Mouse (Mus musculus) cerebellum, adult 2 months (tissue): ENCODE results near the gene Wdr25. TPM values are rescaled to one million over a fixed set of nuclear protein-coding genes. Genes with fewer than 3 reads are reported as not detected.
A peak's percentile ranks its signal among the peaks of the same experiment; 100 is the strongest.
"Not testable (repeated sequence)": the region's sequence is repeated elsewhere in the genome, so short reads cannot be mapped to it uniquely, and the experiment has no call there.

Source experiments
- DNase-seq, 2 experiments: peaks; one replicate each; pipeline ENCODE4 v3.0.0; 2021
- H3K27ac ChIP-seq: fragments of 200-500 bp; 2 replicates; pipeline ENCODE4 v1.5.1; 2012; ENCODE audit warnings: low read length, control low read depth, inconsistent platforms; ENCODE audit not compliant: insufficient read depth
- H3K27me3 ChIP-seq: fragments of 200-500 bp; 2 replicates; pipeline ENCODE4 v1.6.1; 2012; ENCODE audit warnings: inconsistent platforms, mild to moderate bottlenecking, low read length, moderate library complexity; ENCODE audit not compliant: control insufficient read depth, insufficient read depth
- H3K4me1 ChIP-seq: fragments of 200-500 bp; 2 replicates; pipeline ENCODE4 v1.6.1; 2011; ENCODE audit warnings: low read length; ENCODE audit not compliant: control insufficient read depth, insufficient read depth
- H3K4me3 ChIP-seq: fragments of 200-500 bp; replicated peaks from 2 replicates; pipeline ENCODE3; 2011; ENCODE audit warnings: mild to moderate bottlenecking, low read depth, low read length, control low read depth; ENCODE audit not compliant: insufficient read depth
- CTCF ChIP-seq: fragments of 200-500 bp; IDR thresholded peaks from 2 replicates; pipeline ENCODE4 v1.5.1; 2011; ENCODE audit warnings: low read depth, mild to moderate bottlenecking, control low read depth, low read length, moderate library complexity, borderline replicate concordance; ENCODE audit not compliant: insufficient read depth
- POLR2A ChIP-seq: fragments of 200-500 bp; IDR thresholded peaks from 2 replicates; pipeline ENCODE4 v1.6.1; 2011; ENCODE audit warnings: low read length, control low read depth, borderline replicate concordance; ENCODE audit not compliant: insufficient read depth
- WGBS: fragments of 180-500 bp; shearing (Covaris S2); methylation state at CpG from one replicate; pipeline ENCODE4 v1.1.7; 2018; 5-methylcytosine and 5-hydroxymethylcytosine counted together
- polyA plus RNA-seq: library from polyadenylated mRNA; depleted of rRNA; stranded (reverse); fragments of >200 nt; gene quantifications from 2 replicates; pipeline ENCODE4 v1.2.3, GENCODE M21; 2012; rRNA removed

The Wdr25 gene
- 14.6 and 16.0 TPM in 2 replicates for polyA plus RNA-seq

DNA sequence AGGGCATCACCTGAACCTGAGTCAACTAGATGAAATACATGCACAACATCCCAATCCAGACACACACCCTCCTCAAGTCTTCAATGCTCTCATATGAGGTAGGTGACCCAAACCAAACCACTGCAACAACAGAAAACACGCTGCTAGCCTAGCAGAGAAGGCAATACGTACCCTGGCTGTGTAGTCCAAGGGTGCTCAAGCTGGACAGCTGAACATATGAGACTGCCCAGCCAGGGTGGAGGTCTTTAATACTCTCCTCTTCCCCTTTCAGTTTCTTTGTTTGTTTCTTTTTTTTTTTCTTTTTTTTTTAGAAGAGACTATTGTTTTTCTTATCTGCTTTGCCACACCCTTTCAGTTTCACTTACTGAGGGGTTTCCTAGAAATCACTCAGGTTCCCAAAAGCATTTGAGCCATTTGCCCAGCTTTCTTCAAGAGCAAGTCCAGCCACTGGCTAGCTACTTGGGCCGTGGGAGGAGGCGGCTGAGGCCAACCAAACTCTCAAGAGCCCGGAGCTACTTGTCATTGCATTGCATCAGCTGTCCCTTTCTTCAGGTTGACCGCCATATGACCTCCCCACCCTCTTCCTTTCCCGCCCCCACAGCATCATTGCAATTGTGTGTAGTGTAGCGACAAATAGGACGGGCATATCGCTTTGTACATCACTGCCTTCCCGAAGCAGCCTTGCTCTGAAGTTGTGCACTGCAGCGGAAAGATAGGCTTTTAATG is at the start of gene Wdr25:
Gene Wdr25, plus strand, starts transcription at position 643 of the 726 bp plus-strand sequence.
- DNase-seq, result no peak
- 20% methylated on average over 12 of the region's 12 CpGs for WGBS
- TF ChIP-seq CTCF (no peak), POLR2A (no peak)
- Histone ChIP-seq H3K27ac (no peak within 1 kb of the TSS; the same call in 1 of the 2 replicates), H3K4me1 (peaks cover 4% of the 10 kb centered on the region), H3K4me3 (peak within 1 kb of the TSS; percentile 71), H3K27me3 (no peaks in the 10 kb centered on the region)

DNA sequence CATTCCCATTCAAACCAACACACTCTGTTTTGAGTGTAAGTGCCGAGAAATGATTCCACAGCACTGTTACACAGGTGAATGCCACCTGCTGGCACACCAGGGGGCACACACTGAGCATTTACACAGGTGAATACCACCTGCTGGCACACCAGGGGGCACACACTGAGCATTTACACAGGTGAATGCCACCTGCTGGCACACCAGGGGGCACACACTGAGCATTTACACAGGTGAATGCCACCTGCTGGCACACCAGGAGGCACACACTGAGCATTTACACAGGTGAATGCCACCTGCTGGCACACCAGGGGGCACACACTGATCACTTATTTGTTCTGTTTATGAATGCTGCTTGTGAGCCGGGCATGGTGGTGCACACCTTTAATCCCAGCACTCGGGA is 45.4 kb upstream of the Wdr25 start:
- H3K27me3 ChIP-seq, H3K4me3 ChIP-seq, H3K4me1 ChIP-seq, DNase-seq, H3K27ac ChIP-seq: not testable (repeated sequence)
- 88% methylated on average over 3 of the region's 3 CpGs for WGBS

DNA sequence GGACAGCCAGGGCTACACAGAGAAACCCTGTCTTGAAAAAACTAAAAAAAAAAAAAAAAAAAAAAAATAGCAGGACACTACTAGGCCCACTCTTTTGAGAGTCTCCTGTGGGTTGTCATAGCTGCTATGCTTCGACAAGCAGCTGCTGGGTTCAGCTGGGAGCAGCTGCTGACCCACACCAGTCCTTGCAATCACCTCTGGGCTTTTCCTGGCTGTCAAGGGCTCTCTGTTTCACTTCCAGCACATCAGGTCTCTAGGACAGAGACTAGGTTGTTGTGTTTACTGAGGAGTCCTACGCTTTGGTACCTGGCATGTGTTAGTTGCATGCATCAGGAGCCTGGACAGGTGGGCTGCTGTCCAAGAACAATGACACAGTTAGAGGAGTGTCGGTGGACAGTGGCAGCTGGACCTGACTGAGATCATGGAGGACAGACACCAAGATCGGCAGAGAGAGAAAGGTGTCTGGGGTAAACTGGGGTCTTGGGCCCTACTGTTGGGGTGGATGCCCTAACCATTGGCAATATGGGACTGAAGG is 43.9 kb upstream of the Wdr25 start:
- Histone ChIP-seq H3K27ac (no peak overlapping the region), H3K4me1 (no peaks in the 10 kb centered on the region; the same call in 1 of the 2 replicates), H3K4me3 (no peak overlapping the region), H3K27me3 (no peaks in the 10 kb centered on the region)
- 58% methylated on average over 4 of the region's 4 CpGs for WGBS
- DNase-seq, result no peak
- no peak for TF ChIP-seq POLR2A
- no peak for TF ChIP-seq CTCF

DNA sequence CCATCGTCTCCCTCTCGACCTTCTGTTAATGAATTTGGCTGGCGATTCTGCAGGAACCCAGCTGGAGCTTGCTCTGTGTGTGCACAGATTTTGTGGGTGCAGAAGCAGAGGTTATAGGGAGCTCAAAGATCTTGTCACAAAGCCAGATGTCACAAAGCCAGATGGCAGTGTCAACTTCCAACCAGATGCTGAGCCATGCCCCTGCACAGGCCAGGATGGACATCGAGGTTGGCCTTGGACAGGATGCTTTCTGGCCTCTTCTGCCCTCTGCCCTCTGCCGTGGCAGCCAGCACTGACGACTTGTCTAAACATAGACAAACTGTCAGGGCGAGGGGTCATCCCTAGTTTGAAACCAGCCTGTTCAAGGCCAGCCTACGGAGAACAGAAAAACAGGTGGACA is 43.3 kb upstream of the Wdr25 start:
- no peaks in the 10 kb centered on the region; the same call in 1 of the 2 replicates for H3K4me1 ChIP-seq
- H3K27ac ChIP-seq, result no peak overlapping the region
- DNase-seq, result no peak
- 29% methylated on average over 8 of the region's 8 CpGs for WGBS
- TF ChIP-seq CTCF (no peak), POLR2A (no peak)
- H3K27me3 ChIP-seq, result no peaks in the 10 kb centered on the region
- H3K4me3 ChIP-seq, result no peak overlapping the region

DNA sequence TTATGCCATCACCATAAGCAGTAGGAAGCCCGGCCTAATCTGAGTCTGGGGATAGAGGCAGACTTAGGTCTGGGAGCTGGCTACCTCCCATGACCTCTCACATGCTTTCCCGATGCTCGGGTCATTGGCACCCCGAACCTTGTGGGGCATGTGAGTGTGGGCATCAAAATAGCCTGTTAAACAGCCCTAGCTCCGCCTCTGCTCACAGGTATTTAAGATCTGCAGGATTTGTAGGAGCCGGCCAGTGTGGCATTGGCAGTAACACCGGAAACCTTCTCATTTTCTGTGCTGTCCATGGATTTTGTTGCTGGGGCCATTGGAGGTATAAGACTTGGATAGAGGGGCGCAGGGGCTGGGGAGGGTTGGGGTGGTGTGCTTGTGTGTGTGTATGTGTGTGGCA is 42.5 kb upstream of the Wdr25 start:
- Histone ChIP-seq H3K4me3 (no peak overlapping the region), H3K27ac (no peak overlapping the region), H3K4me1 (no peaks in the 10 kb centered on the region; the same call in 1 of the 2 replicates), H3K27me3 (no peaks in the 10 kb centered on the region)
- no peak for TF ChIP-seq POLR2A
- no peak for TF ChIP-seq CTCF
- WGBS, result 78% methylated on average over 8 of the region's 8 CpGs
- no peak for DNase-seq

DNA sequence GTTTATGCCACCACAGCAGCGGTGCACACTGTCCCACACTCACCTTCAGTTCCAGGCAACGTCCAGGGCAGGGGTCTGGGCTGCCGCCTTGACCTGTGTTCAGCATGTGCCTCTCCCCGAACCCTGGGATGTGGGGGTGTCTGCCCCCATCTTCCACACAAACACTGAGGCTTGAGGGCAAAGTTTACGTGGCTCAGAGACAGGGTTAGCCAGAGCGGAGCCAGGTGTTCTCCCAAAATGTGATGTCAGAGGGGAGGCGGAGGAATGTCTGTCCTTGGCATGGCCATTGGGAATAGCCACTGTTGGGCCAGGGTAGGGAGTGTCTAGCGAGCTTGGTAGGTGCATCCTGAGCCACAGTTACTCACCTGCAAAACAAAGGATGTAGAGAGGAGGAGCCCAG is 40.6 kb upstream of the Wdr25 start:
- Histone ChIP-seq H3K27me3 (no peaks in the 10 kb centered on the region), H3K4me1 (no peaks in the 10 kb centered on the region; the same call in 1 of the 2 replicates), H3K27ac (no peak overlapping the region), H3K4me3 (no peak overlapping the region)
- DNase-seq, result no peak
- TF ChIP-seq POLR2A, result no peak
- TF ChIP-seq CTCF, result no peak
- WGBS, result 89% methylated on average over 8 of the region's 8 CpGs

DNA sequence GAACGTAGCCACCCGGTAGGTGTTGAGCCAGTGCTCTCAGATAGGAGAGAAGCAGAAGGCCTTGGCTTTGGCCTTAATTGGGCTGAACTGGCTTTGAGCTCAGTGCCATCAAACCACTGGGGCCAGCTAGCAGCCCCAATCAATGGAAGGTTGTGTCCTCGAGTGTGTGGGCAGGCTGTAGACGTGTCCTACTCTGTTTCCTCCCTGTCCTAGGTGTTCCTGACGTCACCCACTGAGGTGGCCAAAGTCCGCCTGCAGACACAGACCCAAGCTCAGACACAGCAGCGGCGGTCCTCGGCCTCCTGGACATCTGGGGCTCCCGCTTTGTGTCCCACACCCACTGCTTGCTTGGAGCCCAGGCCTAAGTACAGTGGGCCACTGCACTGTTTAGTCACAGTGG is 38.4 kb upstream of the Wdr25 start:
- H3K27me3 ChIP-seq, result no peaks in the 10 kb centered on the region
- H3K4me1 ChIP-seq, result no peaks in the 10 kb centered on the region
- 85% methylated on average over 10 of the region's 10 CpGs for WGBS
- no peak for DNase-seq
- H3K27ac ChIP-seq, result no peak overlapping the region
- TF ChIP-seq POLR2A (no peak), CTCF (no peak)
- no peak overlapping the region for H3K4me3 ChIP-seq

DNA sequence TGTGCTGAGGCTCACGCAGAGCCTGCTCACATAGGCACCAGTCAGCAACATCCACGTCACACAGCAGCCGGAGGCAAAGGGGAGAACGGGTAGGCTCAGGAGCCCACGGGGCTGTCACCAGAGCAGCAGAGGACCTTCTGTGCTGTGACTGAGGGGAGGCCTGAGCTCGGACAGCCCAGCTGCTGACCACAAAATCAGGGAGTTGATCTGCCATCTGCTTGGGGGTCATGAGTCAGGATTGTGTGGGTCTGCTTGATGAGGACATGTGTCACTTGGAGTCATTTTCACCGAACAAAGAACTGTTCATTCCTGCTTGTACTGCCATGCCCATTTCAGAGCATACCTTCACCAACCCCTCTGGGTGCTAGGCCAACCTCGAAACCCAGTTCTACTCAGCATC is 37.2 kb upstream of the Wdr25 start:
- TF ChIP-seq CTCF (no peak), POLR2A (no peak)
- H3K27ac ChIP-seq, result no peak overlapping the region
- 79% methylated on average over 8 of the region's 8 CpGs for WGBS
- DNase-seq, result no peak
- H3K4me3 ChIP-seq, result no peak overlapping the region
- H3K27me3 ChIP-seq, result no peaks in the 10 kb centered on the region
- H3K4me1 ChIP-seq, result no peaks in the 10 kb centered on the region
